Mouse (Mus musculus): ENCODE results near the gene Slamf9.
A peak's percentile ranks its signal among the peaks of the same experiment; 100 is the strongest.

The Slamf9 gene

GRCm38 (mm10) chr1:172475054-172475741 lies at the start of gene Slamf9:
Gene Slamf9 (plus strand): TSS chr1:172475358.
- no peak for DNase-seq (ENCODE audit: low read depth, low spot score)

DNA sequence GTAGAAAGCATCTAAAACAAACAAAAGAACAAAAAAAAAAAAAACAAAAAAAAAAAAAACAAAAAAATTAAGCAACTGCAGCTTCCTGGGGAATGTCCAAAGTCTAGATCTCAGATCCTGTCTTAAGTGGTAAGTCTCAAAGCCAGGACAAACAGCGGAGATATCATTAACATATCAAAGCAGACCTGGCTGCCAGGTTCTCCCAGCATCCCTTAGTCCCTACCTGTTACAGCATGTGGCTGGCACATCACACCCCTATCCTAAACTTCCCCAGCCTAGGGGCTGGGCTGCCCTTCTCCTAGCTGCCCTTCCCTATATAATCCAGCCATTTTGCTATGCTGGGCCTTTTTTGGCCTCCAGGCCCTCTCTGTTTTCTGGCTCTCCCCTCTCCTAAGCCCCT lies 48.7 kb upstream of the Slamf9 start:
- no peak for DNase-seq (ENCODE audit: low read depth, low spot score)

GRCm38 (mm10) chr1:172427841-172428240 lies 47.3 kb upstream of the Slamf9 start:
- no peak for DNase-seq (ENCODE audit: low read depth, low spot score)

- DNase-seq (ENCODE audit: low read depth, low spot score), result no peak
Observed at GRCm38 (mm10) chr1:172428614-172429013, 46.5 kb upstream of the Slamf9 start.

GRCm38 (mm10) chr1:172430731-172431220 lies 44.4 kb upstream of the Slamf9 start:
- DNase-seq (ENCODE audit: low read depth, low spot score), result no peak

DNA sequence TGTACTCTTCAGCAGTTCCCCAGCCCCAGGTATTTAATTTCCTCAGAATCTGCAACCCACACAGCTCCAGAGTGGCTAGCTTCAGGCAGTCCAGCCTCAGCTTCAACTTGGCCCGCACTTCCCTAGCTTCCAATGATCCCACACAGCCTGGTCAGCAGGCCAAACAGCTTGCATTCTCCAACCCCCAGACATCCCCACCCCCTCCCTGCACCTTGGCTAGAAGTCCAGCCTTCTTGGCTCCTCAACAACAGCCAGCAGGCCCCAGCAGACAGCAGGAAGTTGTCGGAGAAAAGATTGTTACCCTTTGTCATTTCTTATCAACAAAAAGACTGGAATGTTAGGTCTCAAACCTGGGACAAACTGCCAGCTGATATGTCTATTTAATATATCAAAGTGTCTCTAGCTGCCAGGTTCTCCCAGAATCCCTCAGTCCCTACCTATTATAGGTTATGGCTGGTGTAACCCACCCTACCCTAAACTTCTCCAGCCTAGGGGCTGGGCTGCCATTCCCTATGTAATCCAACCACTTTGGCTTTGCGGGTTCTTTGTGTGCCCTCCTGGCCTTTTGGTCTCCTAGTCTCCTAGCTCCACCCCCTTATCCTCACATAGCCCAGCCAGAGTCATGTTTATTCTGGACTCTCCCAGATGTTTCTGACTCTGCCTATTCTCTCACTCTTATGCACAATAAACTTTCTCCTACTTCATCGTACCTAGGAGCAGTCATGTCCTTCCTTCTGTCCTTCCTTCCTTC lies 43.1 kb upstream of the Slamf9 start:
- DNase-seq (ENCODE audit: low read depth, low spot score), result no peak

GRCm38 (mm10) chr1:172432587-172432955 lies 42.6 kb upstream of the Slamf9 start:
- DNase-seq (ENCODE audit: low read depth, low spot score), result no peak

DNA sequence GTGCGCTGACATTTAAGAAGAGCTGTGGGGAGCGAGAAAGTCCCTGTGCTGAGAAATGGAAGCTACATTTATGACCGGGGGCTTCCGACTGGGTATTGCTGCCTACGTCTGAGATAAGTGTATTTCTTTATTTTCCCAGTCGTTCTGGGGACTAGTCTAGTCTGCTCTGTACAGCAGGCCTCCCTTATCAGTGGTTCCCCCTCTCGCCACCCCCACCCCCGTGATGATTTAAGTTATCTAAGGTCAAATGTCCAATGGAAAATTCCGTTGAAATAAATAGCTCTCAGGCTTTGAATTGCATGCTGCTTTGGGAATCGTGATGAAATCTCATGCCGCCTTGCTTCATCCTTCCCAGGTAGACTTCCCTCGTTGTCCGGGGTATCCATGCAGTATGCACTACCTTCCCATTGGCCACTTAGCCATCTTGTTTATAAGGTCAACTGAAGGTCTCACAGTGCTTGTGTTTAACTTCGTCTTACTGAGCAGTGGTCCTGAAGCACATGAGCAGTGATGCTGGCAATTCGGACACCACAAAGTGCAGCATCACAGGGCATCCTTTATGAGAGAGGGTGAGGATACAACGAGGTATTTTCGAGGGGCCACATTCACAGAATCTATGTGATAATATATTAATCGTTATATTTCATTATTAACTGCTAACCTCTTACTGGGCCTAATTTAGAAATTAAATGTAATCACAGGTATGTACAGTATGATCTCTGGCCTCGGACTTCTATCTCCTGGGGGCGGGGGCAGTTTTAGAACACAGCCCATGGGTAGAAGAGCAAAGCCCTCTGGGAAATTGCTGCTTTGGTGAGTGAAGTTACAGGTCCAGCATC lies 41.9 kb upstream of the Slamf9 start:
- no peak for DNase-seq (ENCODE audit: low read depth, low spot score)

GRCm38 (mm10) chr1:172433851-172434165 lies 41.4 kb upstream of the Slamf9 start:
- DNase-seq (ENCODE audit: low read depth, low spot score), result no peak

DNA sequence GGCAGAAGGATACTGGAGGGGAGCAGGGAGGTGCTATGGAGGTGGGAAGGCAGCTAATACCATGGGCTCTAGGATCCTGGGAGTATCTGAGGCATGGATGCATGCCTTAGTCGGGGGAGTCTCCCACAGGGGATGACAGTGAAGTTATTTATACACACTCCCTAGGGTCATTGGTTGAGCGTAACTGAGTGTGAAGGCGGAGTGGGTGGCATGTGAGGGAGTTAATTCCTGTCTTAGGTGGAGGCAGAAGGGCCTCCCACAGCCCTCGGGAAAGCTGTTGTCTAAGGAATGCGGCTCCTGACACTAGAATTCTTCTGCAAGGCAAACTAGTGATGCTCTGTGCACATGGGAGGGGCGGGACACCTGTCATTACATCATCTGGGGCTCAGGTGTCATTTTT lies 38.4 kb upstream of the Slamf9 start:
- no peak for DNase-seq (ENCODE audit: low read depth, low spot score)

GRCm38 (mm10) chr1:172438621-172439020 lies 36.5 kb upstream of the Slamf9 start:
- no peak for DNase-seq (ENCODE audit: low read depth, low spot score)

DNA sequence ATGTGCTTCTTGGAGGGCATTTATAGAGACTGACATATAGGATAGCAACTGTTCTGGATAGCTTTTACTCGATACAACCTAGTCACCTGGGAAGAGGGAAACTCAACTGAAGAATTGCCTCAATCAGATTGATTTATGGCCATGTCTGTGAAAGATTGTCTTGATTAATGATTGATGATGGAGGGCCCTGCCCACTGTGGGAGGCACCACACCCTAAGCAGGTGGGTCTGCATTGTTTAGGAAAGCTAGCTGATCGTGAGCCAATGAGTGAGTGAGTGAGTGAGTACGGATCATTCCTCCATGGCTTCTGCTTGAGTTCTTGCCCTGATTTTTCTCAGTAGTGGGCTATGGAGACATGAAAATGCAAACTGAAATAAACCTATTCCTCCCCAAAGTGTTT lies 34.6 kb upstream of the Slamf9 start:
- DNase-seq (ENCODE audit: low read depth, low spot score), result no peak

GRCm38 (mm10) chr1:172441935-172442445 lies 33.2 kb upstream of the Slamf9 start:
- DNase-seq (ENCODE audit: low read depth, low spot score), result no peak

- DNase-seq (ENCODE audit: low read depth, low spot score), result no peak
Observed at GRCm38 (mm10) chr1:172450226-172450625, 24.9 kb upstream of the Slamf9 start.

DNA sequence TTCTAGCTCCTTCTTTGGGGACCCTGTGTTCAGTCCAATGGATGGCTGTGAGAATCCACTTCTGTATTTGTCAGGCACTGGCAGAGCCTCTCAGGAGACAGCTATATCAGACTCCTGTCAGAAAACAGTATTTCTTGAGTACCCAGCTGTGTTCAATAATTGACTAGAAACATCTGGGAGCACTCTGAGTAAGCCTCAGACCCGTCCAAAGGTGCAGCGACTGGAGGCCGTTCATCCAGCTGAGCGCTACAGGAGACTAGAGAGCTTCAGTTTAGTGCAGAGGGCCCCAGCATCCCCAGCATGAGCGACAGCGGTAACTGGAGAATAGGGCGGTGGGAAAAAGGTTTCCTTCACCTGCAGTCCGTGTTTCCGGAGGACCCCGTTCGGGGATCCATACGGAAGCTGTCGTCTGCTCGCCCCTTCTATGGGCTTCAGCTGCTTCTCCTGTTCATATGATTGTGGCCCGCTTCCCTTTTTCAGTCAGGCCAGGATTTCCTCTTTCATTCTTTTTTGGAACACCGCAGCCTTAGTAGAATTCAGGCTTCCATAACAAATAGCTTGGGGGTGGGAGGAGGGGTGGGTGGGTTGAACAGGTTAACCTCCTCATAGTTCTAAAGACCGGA lies 24.2 kb upstream of the Slamf9 start:
- no peak for DNase-seq (ENCODE audit: low read depth, low spot score)

DNA sequence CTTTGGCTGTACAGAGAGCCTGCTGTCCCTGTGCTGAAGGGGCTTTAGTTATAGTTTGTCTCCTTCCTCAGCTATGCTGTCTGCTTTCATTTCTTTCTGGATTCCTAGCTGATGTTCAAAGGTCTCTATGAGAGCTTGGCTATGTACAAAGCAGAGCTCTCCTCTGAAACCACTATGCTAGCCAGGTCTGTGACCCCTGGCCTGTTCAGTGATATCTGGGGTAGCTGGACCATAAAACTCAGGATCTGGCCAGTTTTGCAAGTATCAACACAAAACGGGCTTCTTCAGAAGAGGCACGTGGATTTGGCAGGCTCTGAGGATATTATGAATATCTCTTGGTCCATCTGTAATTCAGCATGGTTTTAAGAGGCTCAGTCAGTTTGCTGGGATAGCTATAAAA lies 22.2 kb upstream of the Slamf9 start:
- no peak for DNase-seq (ENCODE audit: low read depth, low spot score)

DNA sequence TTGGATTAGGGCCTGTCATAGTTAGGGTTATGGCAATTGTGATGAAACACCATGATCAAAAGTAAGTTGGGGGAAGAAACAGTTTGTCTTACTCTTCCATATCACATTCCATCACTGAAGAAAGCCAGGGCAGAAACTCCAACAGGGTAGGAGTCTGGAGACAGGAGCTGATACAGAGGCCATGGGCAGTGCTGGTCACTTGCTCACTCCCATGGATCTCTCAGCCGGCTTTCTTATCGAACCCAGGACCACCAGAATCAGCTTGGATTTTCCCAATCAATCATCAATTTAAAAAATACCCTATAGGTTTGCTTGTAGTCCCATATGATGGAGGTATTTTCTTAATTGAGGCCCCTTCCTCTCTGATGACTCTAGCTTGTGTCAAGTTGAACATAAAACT lies 21.3 kb upstream of the Slamf9 start:
- no peak for DNase-seq (ENCODE audit: low read depth, low spot score)

DNA sequence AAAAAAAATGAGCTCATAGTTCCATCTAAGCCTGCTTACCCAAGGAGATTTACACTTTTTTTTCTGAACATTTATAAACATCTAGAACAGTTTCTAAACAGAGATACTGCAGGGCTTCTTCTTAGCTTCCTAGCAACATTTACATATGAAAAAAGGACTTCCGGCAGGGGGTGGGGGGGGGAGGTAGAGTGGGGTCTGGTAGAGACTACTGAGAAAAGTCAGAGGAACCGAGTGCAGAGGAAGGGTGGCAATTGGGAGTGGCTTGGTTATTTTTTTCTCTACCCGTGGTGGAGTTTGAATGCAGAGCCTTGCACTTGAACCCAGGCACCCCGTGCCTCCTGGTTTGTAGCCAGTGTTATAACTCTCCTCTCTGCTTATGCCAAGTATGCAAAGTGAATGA lies 19.7 kb upstream of the Slamf9 start:
- DNase-seq (ENCODE audit: low read depth, low spot score), result peak; percentile 55

- no peak for DNase-seq (ENCODE audit: low read depth, low spot score)
Observed at GRCm38 (mm10) chr1:172456001-172456677, 19.0 kb upstream of the Slamf9 start.

- no peak for DNase-seq (ENCODE audit: low read depth, low spot score)
Observed at GRCm38 (mm10) chr1:172457196-172457595, 18.0 kb upstream of the Slamf9 start.

DNA sequence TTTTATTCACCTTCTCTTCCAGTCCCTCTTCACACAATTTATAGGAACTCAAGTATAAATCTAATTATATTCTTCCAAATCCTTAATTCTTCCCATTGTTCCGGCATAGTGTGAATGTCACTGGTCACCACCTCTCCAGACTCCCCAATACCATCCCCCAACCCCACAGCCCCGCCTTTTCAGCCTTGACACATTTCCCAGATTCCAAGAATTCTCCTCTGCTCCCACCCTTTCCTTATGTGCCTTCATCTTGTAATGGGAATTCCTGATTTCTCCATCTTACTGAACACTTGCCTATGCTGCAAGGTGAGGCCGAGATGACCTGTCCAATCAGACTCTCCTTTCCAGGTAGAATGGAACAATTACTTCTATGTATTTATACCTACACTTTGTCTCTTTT lies 17.1 kb upstream of the Slamf9 start:
- no peak for DNase-seq (ENCODE audit: low read depth, low spot score)

Data from CD4-positive helper T cell, adult 2 months (primary cell).